Mouse (Mus musculus) ES-E14 (cell line): ENCODE measurements around the gene Gm4881.

ENCODE experiments used
- HCFC1 ChIP-seq: IDR thresholded peaks from 2 replicates; pipeline ENCODE4 v1.6.1; 2012; ENCODE audit warnings: low read length, inconsistent platforms, borderline replicate concordance; ENCODE audit not compliant: insufficient read depth
- MAFK ChIP-seq: IDR thresholded peaks from 2 replicates; pipeline ENCODE4 v1.6.1; 2014; ENCODE audit warnings: mild to moderate bottlenecking, low read depth, low read length, inconsistent platforms; ENCODE audit not compliant: insufficient read depth

GRCm38 (mm10) chr7:24948774-24949173 is 4.5 kb upstream of the Gm4881 start:
- no peak for TF ChIP-seq MAFK
- no peak for TF ChIP-seq HCFC1
